In genomic region chr8:117794581-117794980, GRCm38 (mm10) we compare ENCODE assay signal across 25 mouse cellular contexts. TPM values are rescaled to one million over a fixed set of nuclear protein-coding genes. Genes with fewer than 3 reads are reported as not detected.
DNase-seq lines count a peak whose midpoint lies in the region; ATAC-seq lines count a peak whose summit lies in the region.
"Had no signal": no experiment of that assay in that cellular context is flagged by ENCODE, and none has a peak within 500 bp of the region (broad histone marks: within the 10 kb centered on the region; RNA-seq: fewer than 3 reads in every experiment).

No protein-coding gene starts in this region.

- H3K36me3 ChIP-seq in limb, embryonic 13.5 days, result peaks cover 93% of the 10 kb centered on the region
- peaks cover 97% of the 10 kb centered on the region for H3K36me3 ChIP-seq in limb, embryonic 10.5 days

- no peaks in the 10 kb centered on the region for H3K9me3 ChIP-seq in limb, embryonic 13.5 days
- H3K9me3 ChIP-seq in limb, embryonic 10.5 days (replicated peaks), result no peaks in the 10 kb centered on the region
- H3K9me3 ChIP-seq: forebrain, embryonic 13.5 days; heart, embryonic 13.5 days; midbrain, embryonic 13.5 days had no signal

- no peak overlapping the region for H3K4me3 ChIP-seq in limb, embryonic 13.5 days
- no peak overlapping the region for H3K4me3 ChIP-seq in limb, embryonic 10.5 days
- H3K4me3 ChIP-seq: forebrain, embryonic 13.5 days; heart, adult 2 months; heart, embryonic 13.5 days; midbrain, embryonic 13.5 days had no signal

- peak overlapping the region; percentile 15; the same call in 1 of the 2 replicates for H3K27ac ChIP-seq in limb, embryonic 13.5 days
- H3K27ac ChIP-seq in limb, embryonic 10.5 days, result no peak overlapping the region
- H3K27ac ChIP-seq: forebrain, embryonic 13.5 days; heart, adult 2 months; heart, embryonic 13.5 days; hindbrain, postnatal 0 days; liver, embryonic 14.5 days; midbrain, embryonic 13.5 days; stomach, postnatal 0 days had no signal

- no peaks in the 10 kb centered on the region for H3K27me3 ChIP-seq in limb, embryonic 13.5 days
- H3K27me3 ChIP-seq in limb, embryonic 10.5 days (ENCODE audit: low read depth, poor library complexity, severe bottlenecking), result no peaks in the 10 kb centered on the region
- H3K27me3 ChIP-seq: forebrain, embryonic 13.5 days; heart, embryonic 13.5 days; midbrain, embryonic 13.5 days had no signal

- 72% methylated on average over 10 of the region's 10 CpGs for WGBS in limb, embryonic 13.5 days
- 94% methylated on average over 10 of the region's 10 CpGs for WGBS in limb, embryonic 10.5 days

- H3K4me1 ChIP-seq in limb, embryonic 13.5 days, result peaks cover 28% of the 10 kb centered on the region
- H3K4me1 ChIP-seq in limb, embryonic 10.5 days, result peaks cover 3% of the 10 kb centered on the region; the same call in 1 of the 2 replicates

- DNase-seq in cerebellum, postnatal 4 days (ENCODE audit: low spot score in 2 of 2), result no peak
- no peak for DNase-seq in limb, embryonic 10.5 days (ENCODE audit: low spot score)
- peak; percentile 47 for DNase-seq in cerebellum, adult 8-10 months
- DNase-seq in cerebellum, postnatal 36 days, result peak; percentile 43 to 64
- no peak for DNase-seq in thymus, postnatal 25 days
- no peak for DNase-seq in kidney, postnatal 25 days
- DNase-seq: adrenal gland, postnatal 10 days; gastrocnemius, postnatal 14 days; heart, adult 2 months; heart, postnatal 14 days; kidney, adult 9 months; kidney, postnatal 14 days; layer of hippocampus, postnatal 36 days; lung, embryonic 14.5 days; thymus, adult 2 months had no signal

- H3K4me2 ChIP-seq in limb, embryonic 13.5 days (replicated peaks), result no peak overlapping the region; the same call in 1 of the 2 replicates
- H3K4me2 ChIP-seq: forebrain, embryonic 13.5 days; heart, embryonic 13.5 days; lung, embryonic 14.5 days; midbrain, embryonic 13.5 days had no signal

- ATAC-seq in cerebellum, adult (ENCODE audit: insufficient number of reproducible peaks, low FRiP score, low TSS enrichment), result peak; percentile 70
- ATAC-seq in limb, embryonic 13.5 days (ENCODE audit: low FRiP score, low read depth), result no peak; the same call in 1 of the 2 replicates
- ATAC-seq: activated CD4-positive, CD25-positive, alpha-beta regulatory T cell, adult 4 months; forebrain, embryonic 13.5 days; hindbrain, postnatal 0 days; intestine, embryonic 16.5 days; midbrain, embryonic 13.5 days had no signal

- no peak overlapping the region for H3K9ac ChIP-seq in limb, embryonic 13.5 days
- H3K9ac ChIP-seq: forebrain, embryonic 13.5 days; heart, embryonic 13.5 days; liver, embryonic 14.5 days; lung, embryonic 14.5 days; midbrain, embryonic 13.5 days had no signal

RNA-seq across cellular contexts. Expression of gene Mphosph6, which starts 7.2 kb away (rescaled TPM):
- polyA plus RNA-seq in limb, embryonic 13.5 days (2015; fragmentation: Nextera tagmentation; extraction: Ambion mirVana), result 65.0 and 66.7 TPM in 2 replicates
- polyA plus RNA-seq in limb, embryonic 10.5 days (2016; fragmentation: Nextera tagmentation; extraction: Ambion mirVana), result 70.4 and 80.8 TPM in 2 replicates

Comparison
In these comparisons a context has a peak if more than half of its experiments do, and no peak if none do; other contexts are left out.
1. DNase-seq: peak in cerebellum, adult 8-10 months (single experiment) and cerebellum, postnatal 36 days (2 of 2); none in cerebellum, postnatal 4 days (0 of 2), limb, embryonic 10.5 days (single experiment), thymus, postnatal 25 days (single experiment) and kidney, postnatal 25 days (0 of 2).